Mouse (Mus musculus) Patski (cell line): ENCODE data around the gene Kif1c. TPM values are rescaled to one million over a fixed set of nuclear protein-coding genes. Genes with fewer than 3 reads are reported as not detected.

Experiments used
- ATAC-seq: fragments of 100-300 bp; one replicate; pipeline ENCODE4 v1.8.0; 2021
- CTCF ChIA-PET: fragments of 350-600 bp; sonication (Branson Sonifier 250); formaldehyde crosslinking; loops from one replicate; lab custom pipeline; 2022; ENCODE audit warnings: inconsistent platforms; lab: Charles Lee
- POLR2A ChIA-PET: fragments of 350-600 bp; sonication (Branson Sonifier 250); formaldehyde crosslinking; loops from one replicate; lab custom pipeline; 2022; ENCODE audit warnings: antibody characterized with exemption, inconsistent platforms; lab: Charles Lee
- DNase-seq: peaks from one replicate; pipeline ENCODE4 v3.0.0-alpha.2; 2011; ENCODE audit warnings: low read depth, low spot score
- H3K27me3 ChIP-seq: fragments of 371-371 bp; one replicate; pipeline ENCODE4 v1.5.1; 2021
- CTCF ChIP-seq: fragments of 100-300 bp; IDR thresholded peaks from one replicate; pipeline ENCODE4 v1.5.1; 2021
- in situ Hi-C: fragments of 300-500 bp; cut with MboI; formaldehyde crosslinking; loops from 3 replicates; pipeline ENCODE4 v1.11.1; 2018; ENCODE audit warnings: low pct_unique_long_range_greater_than_20kb, mixed read lengths
- polyA plus RNA-seq: library from polyadenylated mRNA; unstranded; gene quantifications from one replicate; pipeline ENCODE4 v1.2.3, GENCODE M21; 2021

Kif1c gene
- polyA plus RNA-seq, 1 experiment from 2014 or later, result 126 TPM

GRCm38 (mm10) chr11:70730427-70731038 lies 30.2 kb downstream of the Kif1c start:
- in situ Hi-C loops, result no loop called here
- DNase-seq (no peak), ATAC-seq (no peak)
- H3K27me3 ChIP-seq, result no peaks in the 10 kb centered on the region
- ChIA-PET CTCF (no interaction called here), POLR2A (no interaction called here)
- no peak for TF ChIP-seq CTCF

DNA sequence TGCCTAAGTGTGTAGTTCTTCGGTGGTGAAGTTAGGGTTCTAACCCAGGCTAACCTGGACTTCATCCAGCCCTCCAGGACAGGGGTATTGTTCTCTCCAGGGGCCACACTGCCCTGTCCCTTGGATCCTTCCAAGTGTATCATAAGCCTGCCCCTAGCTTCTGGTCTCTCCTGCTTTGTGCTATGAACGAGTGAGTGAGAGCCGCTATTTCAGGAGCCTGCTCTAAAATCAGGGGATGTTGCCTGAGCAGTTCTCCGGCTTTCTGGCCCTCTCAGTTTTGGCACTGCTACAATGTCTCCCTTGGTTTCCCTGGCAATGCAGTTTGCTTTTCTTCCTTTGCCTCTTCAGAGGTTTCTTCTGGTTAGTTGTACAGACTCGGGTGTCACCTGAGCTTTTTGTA lies 30.8 kb downstream of the Kif1c start:
- DNase-seq (no peak), ATAC-seq (no peak)
- no peaks in the 10 kb centered on the region for H3K27me3 ChIP-seq
- ChIA-PET POLR2A (no interaction called here), CTCF (interaction anchor here (0.9 kb wide), 1 partner anchor 15 kb away, joined by 3 read pairs; no protein-coding TSS in a partner anchor)
- TF ChIP-seq CTCF, result no peak
- in situ Hi-C loops, result no loop called here

GRCm38 (mm10) chr11:70733256-70733655 lies 32.9 kb downstream of the Kif1c start:
- TF ChIP-seq CTCF, result no peak
- ChIA-PET CTCF (interaction anchor here (0.8 to 1.2 kb wide), 3 partner anchors 12 to 104 kb away, joined by 3 read pairs; no protein-coding TSS in a partner anchor), POLR2A (interaction anchor here (1.2 kb wide), 1 partner anchor 11 kb away, joined by 3 read pairs; no protein-coding TSS in a partner anchor)
- ATAC-seq (peak; percentile 26), DNase-seq (no peak)
- in situ Hi-C loops, result no loop called here
- no peaks in the 10 kb centered on the region for H3K27me3 ChIP-seq

- H3K27me3 ChIP-seq, result no peaks in the 10 kb centered on the region
- POLR2A ChIA-PET, result interaction anchor here (0.6 kb wide), 1 partner anchor 50 kb away, joined by 3 read pairs; the partner anchor contains the start of gene Camta2
- in situ Hi-C loops, result no loop called here
- TF ChIP-seq CTCF, result no peak
- ATAC-seq, result no peak
- no peak for DNase-seq
- CTCF ChIA-PET, result no interaction called here
These were observed 37.4 kb downstream of the Kif1c start for GRCm38 (mm10) chr11:70737749-70738148.

- DNase-seq (no peak), ATAC-seq (no peak)
- CTCF ChIA-PET, result interaction anchor here (1.8 kb wide), 1 partner anchor 59 kb away, joined by 4 read pairs; no protein-coding TSS in a partner anchor
- POLR2A ChIA-PET, result interaction anchor here (1.7 kb wide), 1 partner anchor 26 kb away, joined by 3 read pairs; no protein-coding TSS in a partner anchor
- in situ Hi-C loops, result no loop called here
- no peaks in the 10 kb centered on the region for H3K27me3 ChIP-seq
- no peak for TF ChIP-seq CTCF
These were observed 41.3 kb downstream of the Kif1c start for GRCm38 (mm10) chr11:70741603-70742002.

DNA sequence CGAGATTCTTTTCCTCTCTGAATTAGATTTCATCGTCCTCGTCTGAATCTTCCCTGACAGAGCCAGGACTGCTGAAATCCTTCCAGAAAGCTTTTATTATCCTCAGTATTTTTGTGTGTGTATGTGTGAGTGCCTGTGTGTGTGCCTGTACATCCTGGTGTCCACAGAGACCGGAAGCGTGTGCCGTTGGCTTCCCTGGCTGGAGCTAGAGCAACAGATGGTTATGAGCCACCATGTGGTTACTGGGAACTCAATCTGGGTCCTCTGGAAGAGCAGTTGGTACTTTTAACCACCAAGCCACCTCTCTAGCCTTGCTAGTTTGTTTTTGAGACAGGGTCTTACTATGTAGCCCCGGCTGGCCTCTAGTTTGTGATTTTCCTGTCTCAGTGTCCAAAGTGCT lies 41.8 kb downstream of the Kif1c start:
- ATAC-seq (no peak), DNase-seq (no peak)
- TF ChIP-seq CTCF, result no peak
- CTCF ChIA-PET, result interaction anchor here (1.2 to 1.8 kb wide), 2 partner anchors 14 to 60 kb away, joined by 3 to 4 read pairs; no protein-coding TSS in a partner anchor
- in situ Hi-C loops, result no loop called here
- H3K27me3 ChIP-seq, result no peaks in the 10 kb centered on the region
- POLR2A ChIA-PET, result interaction anchor here (1.7 kb wide), 1 partner anchor 26 kb away, joined by 3 read pairs; no protein-coding TSS in a partner anchor

DNA sequence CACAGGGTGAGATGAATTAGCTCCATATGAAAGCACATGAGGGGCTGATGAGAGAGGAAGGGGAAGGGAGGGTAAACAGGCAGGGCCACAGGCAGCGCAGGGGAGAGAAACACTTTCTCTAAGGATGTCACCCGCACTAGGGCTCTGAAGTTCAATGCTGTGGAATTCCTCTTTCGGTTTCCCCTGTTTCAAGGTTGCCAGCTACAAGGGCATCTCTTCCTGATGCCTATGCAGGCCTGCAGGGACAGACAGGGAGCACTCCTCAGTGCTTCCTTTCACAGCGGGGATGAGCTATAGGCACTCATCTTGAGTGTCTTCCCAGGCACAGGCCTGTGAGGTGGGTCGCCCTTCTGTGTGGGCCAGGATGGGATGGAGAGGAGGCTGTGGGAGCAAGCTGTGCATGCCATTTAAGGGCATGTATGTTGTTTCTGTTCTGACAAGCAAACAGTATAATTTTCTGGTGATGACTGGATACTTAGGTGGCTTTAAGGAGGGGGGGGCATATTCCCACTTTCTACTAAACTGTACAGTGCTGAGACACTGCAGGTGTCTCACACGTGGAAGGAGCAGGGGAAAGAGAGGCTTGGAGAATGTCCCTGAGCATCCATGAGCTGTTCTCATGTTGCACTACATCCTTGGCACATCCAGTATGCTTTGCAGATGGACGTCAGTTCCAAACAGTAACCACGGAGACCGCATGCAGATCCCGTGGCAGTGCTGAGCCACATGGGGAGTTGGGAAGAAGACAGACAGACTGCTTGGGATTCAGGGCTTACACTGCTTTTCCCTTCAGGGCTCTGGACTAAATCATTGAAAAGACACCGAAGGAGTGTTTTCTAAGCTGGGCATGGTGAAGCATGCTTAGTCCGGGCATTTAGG lies 42.5 kb downstream of the Kif1c start:
- in situ Hi-C loops, result no loop called here
- DNase-seq, result no peak
- no peaks in the 10 kb centered on the region for H3K27me3 ChIP-seq
- POLR2A ChIA-PET, result interaction anchor here (0.6 to 1.2 kb wide), 2 partner anchors 19 to 21 kb away, joined by 3 to 4 read pairs; no protein-coding TSS in a partner anchor
- no peak for TF ChIP-seq CTCF
- ATAC-seq, result no peak
- CTCF ChIA-PET, result interaction anchor here (1.2 to 1.8 kb wide), 2 partner anchors 15 to 61 kb away, joined by 3 to 4 read pairs; no protein-coding TSS in a partner anchor

- POLR2A ChIA-PET, result no interaction called here
- H3K27me3 ChIP-seq, result peaks cover 2% of the 10 kb centered on the region
- CTCF ChIA-PET, result interaction anchor here (1.3 to 1.4 kb wide), 2 partner anchors 9 to 14 kb away, joined by 3 to 5 read pairs; no protein-coding TSS in a partner anchor
- no peak for DNase-seq
- ATAC-seq, result no peak
- no peak for TF ChIP-seq CTCF
- in situ Hi-C loops, result no loop called here
These were observed 45.3 kb downstream of the Kif1c start for GRCm38 (mm10) chr11:70745636-70746035.

DNA sequence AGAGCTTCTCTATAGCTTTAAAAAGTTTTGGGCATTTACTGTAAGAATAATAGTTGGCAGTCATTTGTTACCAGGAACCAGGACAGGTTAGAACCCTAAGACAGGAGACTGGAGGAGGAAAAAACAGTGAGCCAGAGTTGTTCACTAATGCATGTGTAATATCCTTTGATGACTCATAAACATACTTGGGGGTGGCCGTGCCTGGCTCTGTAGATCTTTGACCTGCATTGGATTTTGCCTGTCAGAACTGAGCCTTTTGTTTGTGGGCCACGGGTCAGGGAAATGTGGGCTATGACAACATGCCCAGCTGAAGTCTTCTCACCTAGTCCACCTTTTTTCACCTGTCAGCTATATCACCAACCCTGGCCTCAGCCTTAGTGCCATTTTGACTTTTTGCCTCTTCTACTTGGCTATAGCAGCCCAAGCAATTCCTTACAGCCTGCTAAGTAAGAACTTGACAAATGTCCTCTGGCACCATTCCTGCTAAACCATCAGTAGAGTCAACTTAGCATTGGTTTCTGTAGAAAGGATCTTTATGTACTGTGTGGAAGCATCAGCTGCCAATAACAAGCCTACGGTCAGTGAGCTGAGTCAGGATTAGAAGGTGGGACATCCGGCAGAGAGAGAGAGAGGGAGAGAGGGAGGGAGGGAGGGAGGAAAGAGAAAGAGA lies 47.7 kb downstream of the Kif1c start:
- in situ Hi-C loops, result no loop called here
- CTCF ChIA-PET, result interaction anchor here (0.7 kb wide), 1 partner anchor 22 kb away, joined by 3 read pairs; no protein-coding TSS in a partner anchor
- no peak for TF ChIP-seq CTCF
- H3K27me3 ChIP-seq, result peaks cover 3% of the 10 kb centered on the region
- ATAC-seq (no peak), DNase-seq (no peak)
- POLR2A ChIA-PET, result interaction anchor here (0.5 kb wide), 1 partner anchor 101 kb away, joined by 3 read pairs; the partner anchor contains the start of genes Rnf167 and Slc25a11
